Mouse (Mus musculus) intestine, embryonic 16.5 days (tissue): ENCODE data around the gene Dcpp3. TPM values are rescaled to one million over a fixed set of nuclear protein-coding genes. Genes with fewer than 3 reads are reported as not detected.

ENCODE experiments used
- ATAC-seq: fragments of 200-750 bp; cut with Nextera tagmentation; 2 replicates; pipeline ENCODE4 v1.8.0; 2017; ENCODE audit warnings: moderate TSS enrichment, moderate library complexity
- H3K27ac ChIP-seq: fragments of 300-500 bp; sonication (generic); 2 replicates; pipeline ENCODE4 v1.5.1; 2014; ENCODE audit warnings: mild to moderate bottlenecking, low read length
- H3K27me3 ChIP-seq: fragments of 300-500 bp; sonication (generic); replicated peaks from 2 replicates; pipeline ENCODE4 v1.6.1; 2014; ENCODE audit warnings: low read length, control low read depth, mixed read lengths; ENCODE audit not compliant: control insufficient read depth, insufficient read depth
- H3K36me3 ChIP-seq: fragments of 300-500 bp; sonication (generic); 2 replicates; pipeline ENCODE4 v1.6.1; 2014; ENCODE audit warnings: low read length, control low read depth; ENCODE audit not compliant: control insufficient read depth, insufficient read depth
- H3K4me1 ChIP-seq: fragments of 300-500 bp; sonication (generic); 2 replicates; pipeline ENCODE4 v1.6.1; 2014; ENCODE audit warnings: low read length, control low read depth, mixed read lengths; ENCODE audit not compliant: control insufficient read depth, insufficient read depth
- H3K4me2 ChIP-seq: fragments of 300-500 bp; sonication (generic); 2 replicates; pipeline ENCODE4 v1.6.1; 2014; ENCODE audit warnings: low read depth, low read length, control low read depth
- H3K4me3 ChIP-seq: fragments of 300-500 bp; sonication (generic); 2 replicates; pipeline ENCODE4 v1.5.1; 2014; ENCODE audit warnings: mild to moderate bottlenecking, low read length
- H3K9ac ChIP-seq: fragments of 300-500 bp; sonication (generic); 2 replicates; pipeline ENCODE4 v1.6.1; 2014; ENCODE audit warnings: low read depth, low read length
- H3K9me3 ChIP-seq: fragments of 300-500 bp; sonication (generic); 2 replicates; pipeline ENCODE4 v1.6.1; 2016; ENCODE audit warnings: low read length, control low read depth; ENCODE audit not compliant: control insufficient read depth
- WGBS: fragments of 180-500 bp; shearing (Covaris S2); extraction: QIAGEN DNeasy Blood & Tissue Kit; methylation state at CpG from one replicate; pipeline ENCODE4 v1.1.7; 2014; 5-methylcytosine and 5-hydroxymethylcytosine counted together
- polyA plus RNA-seq: library from polyadenylated mRNA; unstranded; fragments of >200 nt; fragmentation: Nextera tagmentation; extraction: Ambion mirVana; gene quantifications from 2 replicates; pipeline ENCODE4 v1.2.1, GENCODE M21; 2015

The Dcpp3 gene
- polyA plus RNA-seq, 1 experiment from 2014 or later: not detected

- Histone ChIP-seq H3K4me2 (peak overlapping the region; percentile 32), H3K27ac (peak overlapping the region; percentile 95), H3K9ac (0 out of 2 replicates have a peak overlapping the region, but pooled peaks have one; percentile 35), H3K9me3 (no peaks in the 10 kb centered on the region), H3K4me3 (no peak overlapping the region), H3K4me1 (peaks cover 8% of the 10 kb centered on the region; the same call in 1 of the 2 replicates), H3K36me3 (no peaks in the 10 kb centered on the region), H3K27me3 (no peaks in the 10 kb centered on the region)
- 74% methylated on average over 10 of the region's 10 CpGs for WGBS
- ATAC-seq: peak; percentile 94
These were observed 49.6 kb downstream of the Dcpp3 start for GRCm38 (mm10) chr17:23966658-23967401.

GRCm38 (mm10) chr17:23968780-23969179, 51.5 kb downstream of the Dcpp3 start:
- 0 out of 2 replicates have a peak, but pooled peaks have one; percentile 15 for ATAC-seq

More at GRCm38 (mm10) chr17:23968780-23969179, 51.5 kb downstream of the Dcpp3 start:
- no peak overlapping the region for H3K4me3 ChIP-seq
- 54% methylated on average over 2 of the region's 2 CpGs for whole genome bisulfite sequencing
- H3K27ac ChIP-seq: no peak overlapping the region
- peaks cover 8% of the 10 kb centered on the region; the same call in 1 of the 2 replicates for H3K4me1 ChIP-seq
- H3K27me3 ChIP-seq: no peaks in the 10 kb centered on the region
- no peaks in the 10 kb centered on the region for H3K9me3 ChIP-seq
- H3K9ac ChIP-seq: no peak overlapping the region
- H3K36me3 ChIP-seq: no peaks in the 10 kb centered on the region
- H3K4me2 ChIP-seq: no peak overlapping the region

Other genes with a start within 250 kb of the Dcpp3 start
- gene Hcfc1r1, start 243.9 kb upstream of the Dcpp3 start, polyA plus RNA-seq: 81.0 and 87.3 TPM in 2 replicates
- 42.4 and 46.1 TPM in 2 replicates for gene Thoc6, start 243.6 kb upstream of the Dcpp3 start, polyA plus RNA-seq
- 19.3 and 22.8 TPM in 2 replicates for gene Tnfrsf12a, start 240.0 kb upstream of the Dcpp3 start, polyA plus RNA-seq
- 18.9 and 23.3 TPM in 2 replicates for gene Cldn6, start 238.2 kb upstream of the Dcpp3 start, polyA plus RNA-seq
- gene Cldn9, start 233.4 kb upstream of the Dcpp3 start, polyA plus RNA-seq: 1.8 and 1.9 TPM in 2 replicates
- gene 1520401A03Rik, start 194.7 kb upstream of the Dcpp3 start, polyA plus RNA-seq: not detected in 2 replicates
- 36.9 and 44.6 TPM in 2 replicates for gene Pkmyt1, start 191.1 kb upstream of the Dcpp3 start, polyA plus RNA-seq
- 23.5 and 25.3 TPM in 2 replicates for gene Paqr4, start 176.6 kb upstream of the Dcpp3 start, polyA plus RNA-seq
- gene Kremen2, start 171.6 kb upstream of the Dcpp3 start, polyA plus RNA-seq: 0.44 and 0.51 TPM in 2 replicates
- gene Flywch1, start 145.9 kb upstream of the Dcpp3 start, polyA plus RNA-seq: 44.5 and 44.9 TPM in 2 replicates
- gene Flywch2, start 131.4 kb upstream of the Dcpp3 start, polyA plus RNA-seq: 9.8 and 14.9 TPM in 2 replicates
- gene Srrm2, start 126.9 kb upstream of the Dcpp3 start, polyA plus RNA-seq: 319 and 373 TPM in 2 replicates
- 836 and 930 TPM in 2 replicates for gene Elob, start 88.3 kb upstream of the Dcpp3 start, polyA plus RNA-seq
- 0.17 TPM in 1 of 2 replicates, not detected in the other for gene Prss33, start 81.4 kb upstream of the Dcpp3 start, polyA plus RNA-seq
- 11.8 and 14.5 TPM in 2 replicates for gene Prss32, start 73.6 kb upstream of the Dcpp3 start, polyA plus RNA-seq
- gene Prss41, start 73.3 kb upstream of the Dcpp3 start, polyA plus RNA-seq: 2.7 and 3.4 TPM in 2 replicates
- gene Prss21, start 49.4 kb upstream of the Dcpp3 start, polyA plus RNA-seq: not detected in 2 replicates
- not detected in 2 replicates for gene Dcpp1, start 36.6 kb upstream of the Dcpp3 start, polyA plus RNA-seq
- not detected in 2 replicates for gene Dcpp2, start 36.6 kb upstream of the Dcpp3 start, polyA plus RNA-seq
- not detected in 2 replicates for gene Sbp, start 24.2 kb downstream of the Dcpp3 start, polyA plus RNA-seq
- not detected in 2 replicates for gene Sbpl, start 37.8 kb downstream of the Dcpp3 start, polyA plus RNA-seq
- 3.2 and 4.3 TPM in 2 replicates for gene Prss30, start 63.1 kb downstream of the Dcpp3 start, polyA plus RNA-seq
- 0.13 and 0.26 TPM in 2 replicates for gene Prss22, start 80.6 kb downstream of the Dcpp3 start, polyA plus RNA-seq
- gene Prss27, start 120.7 kb downstream of the Dcpp3 start, polyA plus RNA-seq: 0.11 and 0.17 TPM in 2 replicates
- gene Kctd5, start 156.0 kb downstream of the Dcpp3 start, polyA plus RNA-seq: 69.7 and 70.0 TPM in 2 replicates
- gene Pdpk1, start 233.5 kb downstream of the Dcpp3 start, polyA plus RNA-seq: 35.9 and 36.8 TPM in 2 replicates
- 58.9 and 75.9 TPM in 2 replicates for gene Amdhd2, start 246.3 kb downstream of the Dcpp3 start, polyA plus RNA-seq